Mouse (Mus musculus) hindbrain, embryonic 13.5 days (tissue): Measurements from ENCODE around the gene Gm21761. TPM values are rescaled to one million over a fixed set of nuclear protein-coding genes. Genes with fewer than 3 reads are reported as not detected.
"Not testable (repeated sequence)": the region's sequence is repeated elsewhere in the genome, so short reads cannot be mapped to it uniquely, and the experiment has no call there.

Source experiments
- ATAC-seq: fragments of 200-750 bp; cut with Nextera tagmentation; 2 replicates; pipeline ENCODE4 v1.8.0; 2017; ENCODE audit warnings: moderate TSS enrichment; ENCODE audit not compliant: low FRiP score
- H3K27ac ChIP-seq: fragments of 300-500 bp; sonication (generic); 2 replicates; pipeline ENCODE4 v1.5.1; 2015; ENCODE audit warnings: inconsistent platforms, mild to moderate bottlenecking, moderate library complexity
- H3K27me3 ChIP-seq: fragments of 300-500 bp; sonication (generic); 2 replicates; pipeline ENCODE4 v1.6.1; 2015; ENCODE audit warnings: mild to moderate bottlenecking, inconsistent platforms
- H3K36me3 ChIP-seq: fragments of 300-500 bp; sonication (generic); 2 replicates; pipeline ENCODE4 v1.6.1; 2015; ENCODE audit warnings: mild to moderate bottlenecking, inconsistent platforms
- H3K4me1 ChIP-seq: fragments of 300-500 bp; sonication (generic); replicated peaks from 2 replicates; pipeline ENCODE4 v1.6.1; 2015; ENCODE audit warnings: inconsistent platforms
- H3K4me2 ChIP-seq: fragments of 300-500 bp; sonication (generic); 2 replicates; pipeline ENCODE4 v1.6.1; 2015; ENCODE audit warnings: inconsistent platforms, mild to moderate bottlenecking, moderate library complexity
- H3K4me3 ChIP-seq: fragments of 300-500 bp; sonication (generic); 2 replicates; pipeline ENCODE4 v1.5.1; 2015; ENCODE audit warnings: mild to moderate bottlenecking, inconsistent platforms
- H3K9ac ChIP-seq: fragments of 300-500 bp; sonication (generic); 2 replicates; pipeline ENCODE4 v1.6.1; 2015; ENCODE audit warnings: mild to moderate bottlenecking, inconsistent platforms
- H3K9me3 ChIP-seq: fragments of 300-500 bp; sonication (generic); 2 replicates; pipeline ENCODE4 v1.6.1; 2016; ENCODE audit warnings: inconsistent platforms
- WGBS: fragments of 180-500 bp; shearing (Covaris S2); methylation state at CpG from one replicate; pipeline ENCODE4 v1.1.7; 2015; 5-methylcytosine and 5-hydroxymethylcytosine counted together
- polyA plus RNA-seq: library from polyadenylated mRNA; unstranded; fragments of >200 nt; fragmentation: Nextera tagmentation; extraction: Ambion mirVana; gene quantifications from 2 replicates; pipeline ENCODE4 v1.2.1, GENCODE M21; 2015

Gene Gm21761
- polyA plus RNA-seq, 1 experiment from 2014 or later: not detected

- H3K4me1 ChIP-seq, H3K4me3 ChIP-seq, H3K36me3 ChIP-seq, H3K9me3 ChIP-seq, H3K9ac ChIP-seq, H3K27me3 ChIP-seq, H3K4me2 ChIP-seq, H3K27ac ChIP-seq, ATAC-seq: not testable (repeated sequence)
- 54% methylated on average over 5 of the region's 5 CpGs for WGBS
These were observed 30.5 kb downstream of the Gm21761 start for GRCm38 (mm10) chr13:119898549-119898948.

DNA sequence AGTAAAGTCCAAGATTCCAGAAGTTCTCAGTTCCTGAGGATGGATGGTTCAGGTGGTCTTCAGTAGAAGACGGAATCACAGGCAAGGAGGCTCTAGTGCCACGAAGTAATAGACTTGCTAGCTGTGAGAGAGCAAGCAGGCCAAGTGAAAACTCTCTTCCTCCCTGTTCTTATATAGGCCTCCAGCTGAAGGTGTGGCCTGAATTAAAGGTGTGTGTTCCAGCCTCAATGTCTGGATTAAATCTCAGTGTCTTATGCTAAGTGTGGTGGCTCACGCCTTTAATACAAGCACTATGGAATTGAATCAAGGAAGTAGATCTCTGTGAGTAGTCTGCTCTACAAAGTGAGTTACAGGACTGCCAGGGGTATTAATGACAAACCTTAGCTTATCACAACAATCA, 34.4 kb downstream of the Gm21761 start, which contains the start of gene Tcstv1:
Gene Tcstv1 (minus strand): TSS at position 101 of the 400 bp plus-strand sequence.
- H3K4me3 ChIP-seq, H3K4me2 ChIP-seq, H3K4me1 ChIP-seq, H3K27me3 ChIP-seq, H3K9me3 ChIP-seq, H3K36me3 ChIP-seq, H3K27ac ChIP-seq, ATAC-seq, H3K9ac ChIP-seq: not testable (repeated sequence)
- 90% methylated on average over 3 of the region's 3 CpGs for WGBS

DNA sequence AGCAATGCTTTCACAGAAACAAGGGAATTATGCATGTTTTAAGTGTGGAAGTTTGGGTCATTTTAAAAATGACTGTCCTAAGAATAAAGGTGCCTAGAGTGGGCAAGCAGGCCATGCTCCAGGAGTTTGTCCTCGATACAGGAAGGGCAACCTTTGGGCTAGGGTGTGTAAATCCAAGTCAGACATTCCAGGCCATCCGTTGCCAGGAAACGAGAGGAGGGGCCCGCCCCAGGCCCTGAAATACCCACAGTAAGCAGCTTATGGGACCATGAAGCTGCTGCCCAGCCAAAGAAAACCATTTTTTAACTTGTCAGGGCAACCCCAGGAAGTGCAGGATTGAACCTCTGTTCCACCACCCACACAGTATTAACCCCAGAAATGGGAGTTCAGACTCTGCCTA, 42.2 kb downstream of the Gm21761 start:
- not testable (repeated sequence) for H3K4me3 ChIP-seq, H3K9me3 ChIP-seq, H3K4me2 ChIP-seq, H3K4me1 ChIP-seq, H3K36me3 ChIP-seq, H3K27me3 ChIP-seq, H3K9ac ChIP-seq, H3K27ac ChIP-seq, ATAC-seq
- 43% methylated on average over 4 of the region's 4 CpGs for WGBS

DNA sequence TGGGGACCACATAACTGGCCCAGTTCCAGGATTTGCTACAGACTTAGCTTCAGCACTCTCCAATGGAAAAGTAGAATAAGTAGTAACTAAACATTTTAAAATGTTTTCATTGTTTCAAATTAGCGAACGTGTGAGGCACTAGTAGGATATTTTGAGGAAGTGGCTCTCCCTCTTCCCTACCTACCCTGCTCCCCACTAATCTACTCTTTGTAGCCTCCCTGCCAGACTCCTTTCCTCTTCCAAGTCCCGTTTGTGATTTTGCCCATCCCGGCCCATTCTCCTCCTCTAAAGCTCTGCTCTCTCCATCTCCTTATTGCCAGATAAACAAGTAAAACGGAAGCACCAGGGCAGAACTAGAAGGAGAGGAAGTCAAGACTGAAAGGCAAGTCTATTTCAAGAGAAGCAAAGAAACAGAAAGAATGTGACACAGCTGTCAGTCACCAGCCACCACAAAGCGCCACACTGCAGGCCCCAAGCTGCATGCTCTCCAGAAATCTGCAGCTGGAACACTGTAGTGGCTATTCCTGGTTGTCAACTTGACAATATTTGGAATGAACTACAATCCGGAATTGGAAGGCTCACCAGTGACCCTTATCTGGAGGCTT, 64.6 kb downstream of the Gm21761 start:
- H3K36me3 ChIP-seq, H3K9me3 ChIP-seq, H3K9ac ChIP-seq, H3K4me1 ChIP-seq, H3K27me3 ChIP-seq, H3K4me2 ChIP-seq, H3K4me3 ChIP-seq, ATAC-seq, H3K27ac ChIP-seq: not testable (repeated sequence)
- WGBS: 79% methylated on average over 6 of the region's 7 CpGs

DNA sequence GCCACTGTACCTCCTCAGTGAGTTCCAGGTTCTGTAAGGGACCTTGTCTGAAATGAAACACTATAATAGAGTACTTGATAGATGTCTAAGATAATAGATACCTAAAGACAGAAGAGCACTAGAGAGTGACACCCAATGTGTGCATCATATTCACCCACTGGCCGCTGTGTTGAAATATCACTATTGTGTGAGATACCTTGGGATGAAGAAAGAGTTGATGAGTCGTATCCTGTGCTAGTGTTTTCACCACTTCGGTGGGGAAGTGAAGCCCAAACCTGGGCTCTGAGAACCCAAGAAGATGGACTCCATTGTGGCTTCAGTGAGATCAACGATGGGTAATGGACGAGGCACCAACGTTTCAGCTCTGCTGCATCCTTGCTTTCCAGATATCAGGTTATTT, 66.7 kb downstream of the Gm21761 start:
- H3K4me3 ChIP-seq, H3K9ac ChIP-seq, H3K27me3 ChIP-seq, H3K4me2 ChIP-seq, ATAC-seq, H3K27ac ChIP-seq, H3K36me3 ChIP-seq, H3K9me3 ChIP-seq, H3K4me1 ChIP-seq: not testable (repeated sequence)
- no CpG with 5 or more reads among the region's 6 CpGs for WGBS

Other genes starting within 250 kb of the Gm21761 start
- 423 and 434 TPM in 2 replicates for gene Hmgcs1, start 238.9 kb downstream of the Gm21761 start, polyA plus RNA-seq
- 3.0 and 3.7 TPM in 2 replicates for gene Nim1k, start 173.4 kb downstream of the Gm21761 start, polyA plus RNA-seq
- 38.2 and 39.9 TPM in 2 replicates for gene Zfp131, start 138.4 kb downstream of the Gm21761 start, polyA plus RNA-seq
- gene AF067063, start 99.1 kb downstream of the Gm21761 start, polyA plus RNA-seq: not detected in 2 replicates
- not detected in 2 replicates for gene D13Ertd608e, start 93.3 kb downstream of the Gm21761 start, polyA plus RNA-seq
- gene Tcstv1, start 34.5 kb downstream of the Gm21761 start, polyA plus RNA-seq: not detected in 2 replicates
- not detected in 2 replicates for gene B020031M17Rik, start 21.5 kb upstream of the Gm21761 start, polyA plus RNA-seq
- gene Gm36079, start 97.7 kb upstream of the Gm21761 start, polyA plus RNA-seq: not detected in 2 replicates
- gene Gm21188, start 122.9 kb upstream of the Gm21761 start, polyA plus RNA-seq: not detected in 2 replicates
- not detected in 2 replicates for gene Gm20767, start 211.0 kb upstream of the Gm21761 start, polyA plus RNA-seq
- not detected in 2 replicates for gene Gm21818, start 243.2 kb upstream of the Gm21761 start, polyA plus RNA-seq